Mouse (Mus musculus) heart, postnatal 0 days (tissue): ENCODE measurements around the gene 2410004P03Rik.

Experiments used
- CTCF ChIP-seq: IDR thresholded peaks from 2 replicates; pipeline ENCODE4 v1.5.1; 2016; ENCODE audit warnings: antibody characterized with exemption, control low read depth, low read depth
- EP300 ChIP-seq: IDR thresholded peaks from 2 replicates; pipeline ENCODE4 v1.6.1; 2016; ENCODE audit warnings: antibody characterized with exemption, low read depth

- no peak for TF ChIP-seq EP300
- TF ChIP-seq CTCF = no peak
Observed at GRCm38 (mm10) chr12:17057110-17057509, 45.6 kb upstream of the 2410004P03Rik start.
